Mouse (Mus musculus): ENCODE results near the gene Tti1. TPM values are rescaled to one million over a fixed set of nuclear protein-coding genes. Genes with fewer than 3 reads are reported as not detected.

Tti1 gene
- polyA plus RNA-seq, 1 experiment, result 17.7 TPM

GRCm38 (mm10) chr2:158046186-158046585 is 18.0 kb upstream of the Tti1 start:
- TF ChIP-seq CTCF (IDR thresholded peaks at IDR 0.05; ENCODE audit: extremely low read depth, insufficient read depth, low read length), result no peak
- TF ChIP-seq POLR2A (IDR thresholded peaks at IDR 0.05; ENCODE audit: extremely low read depth, insufficient read depth, low read length), result no peak
- H3K4me3 ChIP-seq (ENCODE audit: insufficient read depth, low read length), result no peak overlapping the region

GRCm38 (mm10) chr2:158043504-158043903 is 15.3 kb upstream of the Tti1 start:
- Histone ChIP-seq H3K4me1 (ENCODE audit: control insufficient read depth, insufficient read depth, low read length) (no peaks in the 10 kb centered on the region), H3K27ac (ENCODE audit: insufficient read depth, low read length) (no peak overlapping the region), H3K4me3 (ENCODE audit: insufficient read depth, low read length) (no peak overlapping the region)
- TF ChIP-seq CTCF (IDR thresholded peaks at IDR 0.05; ENCODE audit: extremely low read depth, insufficient read depth, low read length) (no peak), POLR2A (IDR thresholded peaks at IDR 0.05; ENCODE audit: extremely low read depth, insufficient read depth, low read length) (no peak)

More at GRCm38 (mm10) chr2:158046186-158046585, 18.0 kb upstream of the Tti1 start:
- H3K27ac ChIP-seq (ENCODE audit: insufficient read depth, low read length), result no peak overlapping the region
- no peaks in the 10 kb centered on the region for H3K4me1 ChIP-seq (ENCODE audit: control insufficient read depth, insufficient read depth, low read length)

GRCm38 (mm10) chr2:158040396-158040795 is 12.2 kb upstream of the Tti1 start:
- no peak overlapping the region for H3K27ac ChIP-seq (ENCODE audit: insufficient read depth, low read length)
- TF ChIP-seq CTCF (IDR thresholded peaks at IDR 0.05; ENCODE audit: extremely low read depth, insufficient read depth, low read length), result no peak
- no peak for TF ChIP-seq POLR2A (IDR thresholded peaks at IDR 0.05; ENCODE audit: extremely low read depth, insufficient read depth, low read length)
- no peaks in the 10 kb centered on the region; the same call in 1 of the 2 replicates for H3K4me1 ChIP-seq (ENCODE audit: control insufficient read depth, insufficient read depth, low read length)
- no peak overlapping the region for H3K4me3 ChIP-seq (ENCODE audit: insufficient read depth, low read length)

- Histone ChIP-seq H3K4me3 (ENCODE audit: insufficient read depth, low read length) (no peak overlapping the region), H3K4me1 (ENCODE audit: control insufficient read depth, insufficient read depth, low read length) (no peaks in the 10 kb centered on the region; the same call in 1 of the 2 replicates), H3K27ac (ENCODE audit: insufficient read depth, low read length) (no peak overlapping the region)
- TF ChIP-seq POLR2A (IDR thresholded peaks at IDR 0.05; ENCODE audit: extremely low read depth, insufficient read depth, low read length), result no peak
- TF ChIP-seq CTCF (IDR thresholded peaks at IDR 0.05; ENCODE audit: extremely low read depth, insufficient read depth, low read length), result no peak
These were observed 11.4 kb upstream of the Tti1 start for GRCm38 (mm10) chr2:158039662-158040061.

GRCm38 (mm10) chr2:158037571-158037970 is 9.3 kb upstream of the Tti1 start:
- Histone ChIP-seq H3K27ac (ENCODE audit: insufficient read depth, low read length) (no peak overlapping the region), H3K4me1 (ENCODE audit: control insufficient read depth, insufficient read depth, low read length) (no peaks in the 10 kb centered on the region; the same call in 1 of the 2 replicates), H3K4me3 (ENCODE audit: insufficient read depth, low read length) (no peak overlapping the region)
- TF ChIP-seq POLR2A (IDR thresholded peaks at IDR 0.05; ENCODE audit: extremely low read depth, insufficient read depth, low read length) (no peak), CTCF (IDR thresholded peaks at IDR 0.05; ENCODE audit: extremely low read depth, insufficient read depth, low read length) (no peak)

- H3K4me3 ChIP-seq (ENCODE audit: insufficient read depth, low read length), result no peak overlapping the region
- H3K4me1 ChIP-seq (ENCODE audit: control insufficient read depth, insufficient read depth, low read length), result no peaks in the 10 kb centered on the region; the same call in 1 of the 2 replicates
- no peak for TF ChIP-seq CTCF (IDR thresholded peaks at IDR 0.05; ENCODE audit: extremely low read depth, insufficient read depth, low read length)
- TF ChIP-seq POLR2A (IDR thresholded peaks at IDR 0.05; ENCODE audit: extremely low read depth, insufficient read depth, low read length), result no peak
- H3K27ac ChIP-seq (ENCODE audit: insufficient read depth, low read length), result no peak overlapping the region
These were observed 8.7 kb upstream of the Tti1 start for GRCm38 (mm10) chr2:158036953-158037352.

GRCm38 (mm10) chr2:158036408-158036807 is 8.2 kb upstream of the Tti1 start:
- TF ChIP-seq POLR2A (IDR thresholded peaks at IDR 0.05; ENCODE audit: extremely low read depth, insufficient read depth, low read length), result no peak
- H3K4me3 ChIP-seq (ENCODE audit: insufficient read depth, low read length), result no peak overlapping the region
- H3K4me1 ChIP-seq (ENCODE audit: control insufficient read depth, insufficient read depth, low read length), result no peaks in the 10 kb centered on the region; the same call in 1 of the 2 replicates
- no peak overlapping the region for H3K27ac ChIP-seq (ENCODE audit: insufficient read depth, low read length)

GRCm38 (mm10) chr2:158035813-158036212 is 7.6 kb upstream of the Tti1 start:
- H3K4me3 ChIP-seq (ENCODE audit: insufficient read depth, low read length), result no peak overlapping the region
- no peak overlapping the region for H3K27ac ChIP-seq (ENCODE audit: insufficient read depth, low read length)
- H3K4me1 ChIP-seq (ENCODE audit: control insufficient read depth, insufficient read depth, low read length), result no peaks in the 10 kb centered on the region; the same call in 1 of the 2 replicates
- TF ChIP-seq CTCF (IDR thresholded peaks at IDR 0.05; ENCODE audit: extremely low read depth, insufficient read depth, low read length) (no peak), POLR2A (IDR thresholded peaks at IDR 0.05; ENCODE audit: extremely low read depth, insufficient read depth, low read length) (no peak)

- H3K27ac ChIP-seq (ENCODE audit: insufficient read depth, low read length), result no peak overlapping the region
- no peak for TF ChIP-seq CTCF (IDR thresholded peaks at IDR 0.05; ENCODE audit: extremely low read depth, insufficient read depth, low read length)
- no peak for TF ChIP-seq POLR2A (IDR thresholded peaks at IDR 0.05; ENCODE audit: extremely low read depth, insufficient read depth, low read length)
- peak overlapping the region; percentile 72 for H3K4me3 ChIP-seq (ENCODE audit: insufficient read depth, low read length)
- H3K4me1 ChIP-seq (ENCODE audit: control insufficient read depth, insufficient read depth, low read length), result peaks cover 5% of the 10 kb centered on the region
These were observed 1.8 kb upstream of the Tti1 start for GRCm38 (mm10) chr2:158030007-158030406.

GRCm38 (mm10) chr2:158027855-158028353 is 329 bp downstream of the Tti1 start:
- peak overlapping the region; percentile 72 for H3K4me3 ChIP-seq (ENCODE audit: insufficient read depth, low read length)
- peaks cover 5% of the 10 kb centered on the region for H3K4me1 ChIP-seq (ENCODE audit: control insufficient read depth, insufficient read depth, low read length)
- TF ChIP-seq POLR2A (IDR thresholded peaks at IDR 0.05; ENCODE audit: extremely low read depth, insufficient read depth, low read length) (no peak), CTCF (IDR thresholded peaks at IDR 0.05; ENCODE audit: extremely low read depth, insufficient read depth, low read length) (no peak)
- no peak overlapping the region for H3K27ac ChIP-seq (ENCODE audit: insufficient read depth, low read length)
